Mouse (Mus musculus): Measurements from ENCODE around the gene Gm36864. TPM values are rescaled to one million over a fixed set of nuclear protein-coding genes. Genes with fewer than 3 reads are reported as not detected.
"Not testable (repeated sequence)": the region's sequence is repeated elsewhere in the genome, so short reads cannot be mapped to it uniquely, and the experiment has no call there.

Gene Gm36864
- polyA plus RNA-seq, 1 experiment from 2014 or later = not detected

DNA sequence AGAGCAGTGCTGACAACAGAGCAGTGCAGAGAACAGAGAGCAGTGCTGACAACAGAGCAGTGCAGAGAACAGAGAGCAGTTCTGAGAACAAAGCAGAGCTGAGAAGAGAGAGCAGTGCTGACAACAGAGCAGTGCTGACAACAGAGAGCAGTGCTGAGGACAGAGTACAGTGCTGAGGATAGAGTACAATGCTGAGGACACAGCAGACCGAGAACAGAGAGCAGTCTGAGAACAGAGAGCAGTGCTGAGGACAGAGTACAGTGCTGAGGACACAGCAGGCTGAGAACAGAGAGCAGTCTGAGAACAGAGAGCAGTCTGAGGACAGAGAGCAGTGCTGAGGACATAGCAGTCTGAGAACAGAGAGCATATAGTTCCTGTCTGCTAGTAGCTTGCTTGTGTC, 4.7 kb downstream of the Gm36864 start:
- Histone ChIP-seq H3K9me3 (replicated peaks) (no peaks in the 10 kb centered on the region), H3K4me2 (no peak overlapping the region), H3K9ac (no peak overlapping the region), H3K4me3 (no peak overlapping the region), H3K27ac (no peak overlapping the region), H3K27me3 (no peaks in the 10 kb centered on the region), H3K4me1 (replicated peaks) (peaks cover 5% of the 10 kb centered on the region; the same call in 1 of the 2 replicates), H3K36me3 (no peaks in the 10 kb centered on the region)
- WGBS = 35% methylated on average over 1 of the region's 1 CpGs
- no peak for ATAC-seq (replicated peaks; ENCODE audit: insufficient number of reproducible peaks, insufficient read depth, low FRiP score, low read depth)

DNA sequence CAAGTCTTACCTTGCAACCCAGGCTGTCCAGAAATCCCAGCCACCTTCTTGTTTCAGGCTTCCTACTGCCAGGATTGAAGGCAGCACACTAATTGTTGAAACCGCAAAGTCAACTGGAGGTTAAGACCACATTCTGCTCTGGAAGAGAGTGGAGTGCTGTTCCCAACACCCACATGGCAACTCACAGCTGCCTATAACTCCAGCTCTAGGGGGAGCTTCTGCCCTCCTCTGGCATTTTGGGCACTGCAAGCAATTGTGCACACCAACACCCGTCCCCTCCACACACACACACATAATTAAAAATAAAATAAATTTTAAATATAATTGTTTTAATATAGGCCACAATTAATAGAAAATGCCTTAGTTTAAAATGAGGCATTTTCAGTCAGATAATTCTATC, 5.2 kb downstream of the Gm36864 start:
- WGBS = 53% methylated on average over 2 of the region's 2 CpGs

DNA sequence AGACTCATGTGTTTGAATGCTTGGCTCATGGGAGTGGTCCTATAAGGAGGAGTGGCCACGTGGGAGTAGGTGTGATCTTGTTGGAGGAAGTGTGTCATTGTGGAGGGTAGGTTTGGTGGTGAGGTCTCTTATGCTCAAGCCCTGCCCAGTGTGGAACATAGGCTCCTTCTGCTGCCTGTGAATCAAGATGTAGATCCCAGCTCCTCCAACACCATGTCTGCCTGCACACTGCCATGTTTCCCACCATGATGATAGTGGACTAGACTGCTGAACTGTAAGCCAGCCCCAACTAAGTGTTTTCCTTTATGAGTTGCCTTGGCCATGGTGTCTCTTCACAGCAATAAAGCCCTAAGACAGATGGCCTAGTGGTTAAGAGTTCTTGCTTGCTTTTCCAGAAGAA, 8.1 kb downstream of the Gm36864 start:
- Histone ChIP-seq H3K4me1 (replicated peaks) (peaks cover 18% of the 10 kb centered on the region), H3K27me3 (no peaks in the 10 kb centered on the region), H3K4me2 (no peak overlapping the region), H3K9me3 (replicated peaks) (no peaks in the 10 kb centered on the region), H3K36me3 (peaks cover 4% of the 10 kb centered on the region), H3K27ac (no peak overlapping the region), H3K9ac (no peak overlapping the region), H3K4me3 (no peak overlapping the region)
- no peak for ATAC-seq (replicated peaks; ENCODE audit: insufficient number of reproducible peaks, insufficient read depth, low FRiP score, low read depth)
- 68% methylated on average over 1 of the region's 1 CpGs for WGBS

More for the DNA sequence above, 5.2 kb downstream of the Gm36864 start:
- H3K4me3 ChIP-seq = no peak overlapping the region
- H3K36me3 ChIP-seq = no peaks in the 10 kb centered on the region
- H3K4me1 ChIP-seq (replicated peaks) = peaks cover 5% of the 10 kb centered on the region; the same call in 1 of the 2 replicates
- no peak overlapping the region for H3K27ac ChIP-seq
- H3K27me3 ChIP-seq = no peaks in the 10 kb centered on the region
- no peak for ATAC-seq (replicated peaks; ENCODE audit: insufficient number of reproducible peaks, insufficient read depth, low FRiP score, low read depth)
- no peak overlapping the region for H3K9ac ChIP-seq
- no peaks in the 10 kb centered on the region for H3K9me3 ChIP-seq (replicated peaks)
- no peak overlapping the region for H3K4me2 ChIP-seq

DNA sequence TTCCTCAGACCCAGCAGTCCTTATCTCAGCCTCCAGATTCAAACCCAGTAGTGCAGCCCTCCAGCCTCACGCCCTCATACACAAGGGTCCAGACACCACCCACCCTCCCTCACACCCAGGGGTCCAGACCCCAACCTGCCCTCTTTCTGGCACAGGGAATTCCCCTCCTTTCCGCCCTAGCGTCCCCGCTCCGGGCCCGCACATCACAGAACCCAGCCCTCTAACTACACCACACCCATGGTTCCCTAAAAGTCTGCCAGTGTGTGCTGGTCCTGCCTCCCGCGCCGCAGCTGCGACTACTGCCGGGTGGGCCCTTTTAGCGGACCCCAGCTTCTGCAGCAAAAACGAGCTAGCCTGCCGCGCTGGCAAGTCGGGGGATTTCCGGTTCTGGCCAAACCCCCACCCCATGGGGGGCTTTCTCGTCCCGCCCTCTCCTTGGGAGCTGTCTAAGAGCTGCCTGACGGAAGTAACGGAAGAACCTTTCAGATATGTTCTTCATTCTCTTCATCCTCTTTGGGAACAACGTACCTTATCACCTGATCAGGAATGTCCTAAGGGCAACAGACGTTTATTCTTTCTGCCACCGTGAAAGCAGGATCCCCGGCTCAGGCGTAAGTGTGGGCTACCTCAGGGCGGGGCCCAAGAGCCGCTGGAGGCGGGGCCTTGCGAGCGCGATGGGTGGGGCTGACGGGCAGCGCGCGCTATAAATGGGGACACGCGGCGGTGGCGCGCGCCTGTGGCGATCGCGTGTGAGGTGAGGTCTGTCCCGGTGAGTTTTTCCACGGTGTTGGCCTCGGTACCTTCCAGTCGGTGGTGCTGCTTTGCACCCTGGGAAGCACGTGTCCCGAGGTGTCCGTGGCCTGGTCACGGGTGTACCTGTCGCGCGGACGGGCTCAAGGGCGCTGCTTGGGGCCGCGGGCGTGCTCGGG, 10.3 kb downstream of the Gm36864 start, which contains the start of the genes 1700028J19Rik and 2410002F23Rik:
Gene 1700028J19Rik (minus strand): TSS at position 641 of the 929 bp plus-strand sequence.
Gene 2410002F23Rik (plus strand): TSS at position 668 of the 929 bp plus-strand sequence.
- H3K27ac ChIP-seq = peak within 1 kb of the TSS; percentile 90
- ATAC-seq (replicated peaks; ENCODE audit: insufficient number of reproducible peaks, insufficient read depth, low FRiP score, low read depth) = peak; percentile 86
- peaks cover 19% of the 10 kb centered on the region for H3K4me1 ChIP-seq (replicated peaks)
- H3K9me3 ChIP-seq (replicated peaks) = no peaks in the 10 kb centered on the region
- peak within 1 kb of the TSS; percentile 77 for H3K4me2 ChIP-seq
- under 1% methylated on average over 62 of the region's 62 CpGs for WGBS
- no peaks in the 10 kb centered on the region for H3K27me3 ChIP-seq
- H3K4me3 ChIP-seq = peak within 1 kb of the TSS; percentile 98
- H3K9ac ChIP-seq = peak within 1 kb of the TSS; percentile 86
- peaks cover 22% of the 10 kb centered on the region for H3K36me3 ChIP-seq

DNA sequence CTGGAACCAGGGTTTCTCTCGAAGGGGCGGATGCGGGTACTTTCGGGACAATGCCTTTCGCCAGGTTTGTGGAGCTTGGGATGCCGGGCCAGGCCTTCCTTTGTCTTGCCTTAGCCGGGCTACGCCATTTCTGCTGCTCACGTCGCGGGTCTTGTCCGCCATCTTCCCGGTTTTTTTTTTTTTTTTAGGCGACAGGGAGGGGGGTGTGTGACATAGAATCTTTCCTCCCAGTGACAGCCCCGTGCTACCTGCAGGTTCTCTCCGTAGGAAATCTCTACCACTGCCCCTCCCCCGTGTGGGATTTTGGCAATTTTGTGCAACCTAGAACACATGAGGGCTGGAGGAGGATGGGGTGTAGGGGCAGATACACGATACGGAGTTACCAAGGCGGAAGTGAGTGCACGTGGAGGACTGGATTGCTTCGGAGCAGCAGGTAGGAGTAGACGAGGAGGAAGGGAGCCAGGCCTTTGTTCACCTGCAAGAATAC, 11.1 kb downstream of the Gm36864 start:
- Histone ChIP-seq H3K9me3 (replicated peaks) (no peaks in the 10 kb centered on the region), H3K27ac (peak overlapping the region; percentile 90), H3K4me3 (peak overlapping the region; percentile 98), H3K36me3 (peaks cover 22% of the 10 kb centered on the region), H3K4me2 (peak overlapping the region; percentile 77), H3K9ac (peak overlapping the region; percentile 86), H3K27me3 (no peaks in the 10 kb centered on the region), H3K4me1 (replicated peaks) (peaks cover 19% of the 10 kb centered on the region)
- WGBS = under 1% methylated on average over 23 of the region's 23 CpGs
- ATAC-seq (replicated peaks; ENCODE audit: insufficient number of reproducible peaks, insufficient read depth, low FRiP score, low read depth) = peak; percentile 20

DNA sequence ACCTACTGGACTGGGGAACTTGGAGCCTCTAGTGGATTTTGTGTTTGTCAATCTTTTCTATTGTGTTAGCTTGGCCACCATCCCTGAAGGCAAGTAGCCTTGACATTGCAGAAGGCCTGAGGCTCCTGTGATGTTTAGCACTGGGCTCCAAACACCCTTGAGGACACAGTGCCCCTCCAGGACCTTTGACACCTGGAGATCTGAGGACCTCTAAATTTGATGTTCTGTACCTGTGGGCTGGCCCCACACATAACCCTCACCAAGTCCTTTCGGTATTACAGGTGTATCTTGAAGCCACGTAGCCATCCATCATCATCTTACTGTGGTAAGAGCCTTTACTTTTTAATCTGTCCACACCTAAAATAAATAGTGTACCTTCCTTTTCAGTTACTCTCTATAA, 12.0 kb downstream of the Gm36864 start:
- Histone ChIP-seq H3K36me3 (peaks cover 28% of the 10 kb centered on the region), H3K4me2 (peak overlapping the region; percentile 77), H3K4me1 (replicated peaks) (peaks cover 20% of the 10 kb centered on the region), H3K27ac (no peak overlapping the region), H3K27me3 (no peaks in the 10 kb centered on the region), H3K9ac (peak overlapping the region; percentile 13; the same call in 1 of the 2 replicates), H3K9me3 (replicated peaks) (no peaks in the 10 kb centered on the region), H3K4me3 (peak overlapping the region; percentile 98)
- ATAC-seq (replicated peaks; ENCODE audit: insufficient number of reproducible peaks, insufficient read depth, low FRiP score, low read depth) = no peak
- WGBS = 93% methylated on average over 2 of the region's 2 CpGs

DNA sequence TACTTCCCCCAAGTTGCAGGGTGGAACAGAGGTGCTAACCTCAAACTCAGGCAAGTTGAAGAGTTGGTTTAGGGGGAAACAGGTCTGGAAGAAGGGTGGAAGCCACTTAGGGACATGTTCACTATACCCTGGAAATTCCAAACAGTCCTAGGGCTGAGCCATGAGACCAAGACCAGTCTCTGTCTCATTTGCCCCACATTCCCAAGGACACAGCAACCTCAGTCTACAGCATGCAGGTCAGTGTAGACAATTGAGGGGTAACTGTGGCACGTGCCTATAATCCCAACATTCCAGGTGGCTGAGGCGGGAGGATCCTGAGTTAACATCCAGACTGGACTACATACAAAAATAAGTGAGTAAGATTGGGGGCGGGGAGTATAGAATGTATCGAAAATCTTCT, 13.3 kb downstream of the Gm36864 start:
- Histone ChIP-seq H3K36me3 (peaks cover 28% of the 10 kb centered on the region), H3K4me2 (no peak overlapping the region)
- WGBS = 92% methylated on average over 4 of the region's 4 CpGs

DNA sequence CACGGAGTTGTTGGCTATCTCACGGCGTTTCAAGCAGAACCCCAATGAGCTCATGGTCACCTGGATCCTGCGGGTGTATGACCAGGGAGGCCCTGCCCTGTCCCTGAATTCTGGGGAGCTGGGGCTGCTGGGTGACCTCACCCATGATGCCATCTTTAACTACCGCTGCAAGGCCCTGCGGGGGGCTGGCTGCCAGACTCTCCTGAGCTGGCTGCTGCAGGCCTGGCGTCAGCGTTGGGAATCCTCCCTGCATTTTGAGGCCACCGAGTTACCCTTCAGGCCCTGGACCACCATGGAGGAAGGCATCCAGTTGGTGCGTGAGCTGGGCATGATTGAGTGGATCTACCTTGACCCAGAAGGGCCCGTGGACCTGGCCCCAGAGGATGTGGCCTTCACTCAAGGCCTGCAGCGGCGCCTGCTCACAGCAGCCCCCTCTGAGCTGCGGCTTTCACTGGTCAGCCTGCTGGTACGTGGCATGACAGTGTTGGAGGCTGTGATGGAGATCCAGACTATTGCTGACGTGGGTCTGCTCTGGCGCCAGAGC, 14.8 kb downstream of the Gm36864 start:
- not testable (repeated sequence) for H3K4me2 ChIP-seq; H3K4me3 ChIP-seq; H3K9me3 ChIP-seq (replicated peaks); H3K27me3 ChIP-seq; ATAC-seq (replicated peaks; ENCODE audit: insufficient number of reproducible peaks, insufficient read depth, low FRiP score, low read depth); H3K27ac ChIP-seq; H3K9ac ChIP-seq
- H3K4me1 ChIP-seq (replicated peaks) = peaks cover 21% of the 10 kb centered on the region
- 89% methylated on average over 17 of the region's 17 CpGs for WGBS
- peaks cover 28% of the 10 kb centered on the region for H3K36me3 ChIP-seq

More for the DNA sequence above, 13.3 kb downstream of the Gm36864 start:
- H3K9me3 ChIP-seq (replicated peaks) = no peaks in the 10 kb centered on the region
- H3K4me1 ChIP-seq (replicated peaks) = peaks cover 22% of the 10 kb centered on the region
- no peak overlapping the region for H3K27ac ChIP-seq
- no peak overlapping the region for H3K9ac ChIP-seq
- H3K27me3 ChIP-seq = no peaks in the 10 kb centered on the region
- no peak overlapping the region for H3K4me3 ChIP-seq
- ATAC-seq (replicated peaks; ENCODE audit: insufficient number of reproducible peaks, insufficient read depth, low FRiP score, low read depth) = no peak

DNA sequence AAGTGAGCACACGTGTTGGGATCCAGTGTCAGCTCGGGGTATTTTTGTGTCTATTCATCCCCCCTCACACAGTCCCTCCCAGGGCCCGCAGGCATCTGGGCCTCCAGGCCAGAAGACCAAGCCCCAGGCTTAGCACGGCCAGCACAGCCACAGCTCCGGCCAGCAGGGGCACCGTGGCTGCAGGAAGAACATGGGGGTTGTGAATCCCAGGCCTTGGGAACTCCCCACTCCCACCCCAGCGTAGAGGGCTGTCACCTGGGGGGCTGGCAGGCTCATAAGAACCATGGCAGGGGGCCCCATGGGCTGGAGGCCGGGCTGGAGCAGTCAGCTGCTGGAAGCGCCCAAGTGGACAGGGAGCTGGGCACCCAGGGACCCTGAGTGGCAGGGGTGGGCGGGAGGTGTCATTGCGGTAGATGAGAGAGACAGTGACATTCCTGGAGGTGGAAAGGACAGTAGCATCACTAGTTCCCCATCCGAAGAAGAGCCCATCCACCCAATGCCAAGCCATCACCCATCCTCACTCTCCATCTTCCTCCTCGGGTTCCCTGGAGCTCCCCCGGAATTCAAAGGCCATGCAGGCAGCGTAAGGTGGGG, 17.1 kb downstream of the Gm36864 start:
- peaks cover 14% of the 10 kb centered on the region for H3K4me1 ChIP-seq (replicated peaks)
- H3K4me3 ChIP-seq = no peak overlapping the region
- no peak overlapping the region for H3K27ac ChIP-seq
- ATAC-seq (replicated peaks; ENCODE audit: insufficient number of reproducible peaks, insufficient read depth, low FRiP score, low read depth) = no peak
- no peaks in the 10 kb centered on the region for H3K9me3 ChIP-seq (replicated peaks)
- 63% methylated on average over 15 of the region's 15 CpGs for WGBS
- H3K9ac ChIP-seq = no peak overlapping the region
- peaks cover 28% of the 10 kb centered on the region for H3K36me3 ChIP-seq
- H3K4me2 ChIP-seq = no peak overlapping the region
- H3K27me3 ChIP-seq = no peaks in the 10 kb centered on the region

DNA sequence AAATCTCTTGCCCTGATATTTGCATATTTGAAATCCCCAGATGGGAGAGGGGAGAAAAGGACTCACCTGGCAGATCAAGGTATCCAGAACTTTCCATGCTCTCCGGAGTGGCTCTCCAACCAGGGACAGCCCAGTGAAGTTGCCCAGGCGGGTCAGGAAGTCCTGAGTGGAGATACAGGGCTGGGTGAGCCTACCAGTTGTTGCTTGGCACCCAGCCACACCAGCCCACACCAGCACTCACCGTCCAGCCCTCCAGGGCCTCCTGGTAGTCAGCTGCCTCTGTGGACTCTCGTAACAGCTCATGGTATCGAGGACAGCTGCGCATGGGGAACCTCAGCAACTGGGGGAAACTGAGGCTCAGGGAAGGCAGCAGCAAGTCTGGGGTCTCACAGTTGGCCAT, 19.0 kb downstream of the Gm36864 start:
- no peak overlapping the region for H3K27ac ChIP-seq
- H3K4me1 ChIP-seq (replicated peaks) = peaks cover 8% of the 10 kb centered on the region
- H3K27me3 ChIP-seq = no peaks in the 10 kb centered on the region
- H3K4me2 ChIP-seq = no peak overlapping the region
- H3K9ac ChIP-seq = no peak overlapping the region
- no peaks in the 10 kb centered on the region for H3K9me3 ChIP-seq (replicated peaks)
- ATAC-seq (replicated peaks; ENCODE audit: insufficient number of reproducible peaks, insufficient read depth, low FRiP score, low read depth) = 0 out of 2 replicates have a peak, but pooled peaks have one; percentile 48
- peaks cover 16% of the 10 kb centered on the region for H3K36me3 ChIP-seq
- no peak overlapping the region for H3K4me3 ChIP-seq
- WGBS = 39% methylated on average over 6 of the region's 6 CpGs

DNA sequence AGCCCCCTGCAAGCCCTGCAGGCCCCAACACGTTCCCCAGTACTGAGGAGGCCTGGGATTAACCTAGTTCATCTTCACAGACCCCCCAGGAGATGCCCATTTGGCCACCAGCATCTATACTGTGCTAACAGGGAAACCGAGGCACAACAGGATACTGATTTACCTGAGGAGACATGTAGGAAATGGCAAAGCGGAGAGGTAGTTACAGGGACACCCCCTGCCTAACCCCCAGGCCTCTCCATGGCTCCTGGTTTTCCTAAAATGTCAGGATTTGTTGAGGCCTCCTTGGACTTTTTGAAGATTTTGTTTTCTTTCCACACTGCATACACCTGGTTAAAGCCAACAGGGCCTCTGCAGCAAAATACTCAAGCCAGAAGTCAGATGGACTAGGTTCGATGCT, 21.3 kb downstream of the Gm36864 start, which contains the start of gene Acp4:
Gene Acp4 (minus strand): TSS at position 101 of the 400 bp plus-strand sequence.
- Histone ChIP-seq H3K9me3 (replicated peaks) (no peaks in the 10 kb centered on the region), H3K9ac (no peak within 1 kb of the TSS), H3K4me3 (no peak within 1 kb of the TSS), H3K4me2 (no peak within 1 kb of the TSS), H3K4me1 (replicated peaks) (peaks cover 8% of the 10 kb centered on the region), H3K27me3 (no peaks in the 10 kb centered on the region), H3K36me3 (peaks cover 4% of the 10 kb centered on the region; the same call in 1 of the 2 replicates), H3K27ac (no peak within 1 kb of the TSS)
- no peak for ATAC-seq (replicated peaks; ENCODE audit: insufficient number of reproducible peaks, insufficient read depth, low FRiP score, low read depth)
- WGBS = 73% methylated on average over 4 of the region's 4 CpGs
